11 mouse cellular contexts compared by ENCODE assay signal in genomic region chr9:44810316-44810715, GRCm38 (mm10). TPM values are rescaled to one million over a fixed set of nuclear protein-coding genes. Genes with fewer than 3 reads are reported as not detected.
"Had no signal": no experiment of that assay in that cellular context is flagged by ENCODE, and none has a peak within 500 bp of the region (broad histone marks: within the 10 kb centered on the region; RNA-seq: fewer than 3 reads in every experiment).

No protein-coding gene starts in this region.

- H3K4me3 ChIP-seq: limb, embryonic 13.5 days; midbrain, embryonic 12.5 days had no signal

- H3K4me1 ChIP-seq: limb, embryonic 13.5 days; midbrain, embryonic 12.5 days had no signal

- H3K27me3 ChIP-seq: limb, embryonic 13.5 days; midbrain, embryonic 12.5 days had no signal

- DNase-seq: left cerebral cortex, postnatal 4 days; right cerebral cortex, postnatal 25 days; thymus, postnatal 36 days had no signal

- H3K9me3 ChIP-seq: limb, embryonic 13.5 days; midbrain, embryonic 12.5 days had no signal

- H3K4me2 ChIP-seq: limb, embryonic 13.5 days; midbrain, embryonic 12.5 days had no signal

- H3K27ac ChIP-seq: limb, embryonic 13.5 days; liver, embryonic 14.5 days; midbrain, embryonic 12.5 days had no signal

- ATAC-seq: hindbrain, embryonic 16.5 days; inflammation-experienced regulatory T-cells, adult 6 months; intestine, postnatal 0 days; midbrain, embryonic 16.5 days had no signal

- H3K9ac ChIP-seq: limb, embryonic 13.5 days; liver, embryonic 14.5 days; midbrain, embryonic 12.5 days had no signal

RNA-seq across cellular contexts. Expression of gene Ttc36, which starts 7.4 kb away (rescaled TPM):
- total RNA-seq: megakaryocyte-erythroid progenitor cell, adult 5-6 weeks had no signal
- polyA plus RNA-seq: hindbrain, embryonic 16.5 days; inflammation-experienced regulatory T-cells, adult 6 months; limb, embryonic 13.5 days; midbrain, embryonic 12.5 days; midbrain, embryonic 16.5 days had no signal
